Mouse (Mus musculus): Measurements from ENCODE around the gene Gatad2b. TPM values are rescaled to one million over a fixed set of nuclear protein-coding genes. Genes with fewer than 3 reads are reported as not detected.

Gene Gatad2b
- polyA plus RNA-seq, 1 experiment, result 14.2 TPM

- no peaks in the 10 kb centered on the region for H3K79me2 ChIP-seq (ENCODE audit: control insufficient read depth, insufficient read depth)
- H3K36me3 ChIP-seq (ENCODE audit: control insufficient read depth, insufficient read depth), result no peaks in the 10 kb centered on the region
- no peaks in the 10 kb centered on the region for H3K79me3 ChIP-seq (ENCODE audit: low read depth)
- no peaks in the 10 kb centered on the region for H3K27me3 ChIP-seq (ENCODE audit: control insufficient read depth, insufficient read depth, insufficient read length)
- H3ac ChIP-seq (ENCODE audit: control insufficient read depth, insufficient read length, low read depth), result no peak overlapping the region
- no peak for TF ChIP-seq FOSL1 (IDR thresholded peaks at IDR 0.05; ENCODE audit: insufficient read depth, low read length, poor library complexity, severe bottlenecking)
- TF ChIP-seq CTCF (IDR thresholded peaks at IDR 0.05; ENCODE audit: control insufficient read depth, insufficient read depth, insufficient read length), result no peak
- no peak for TF ChIP-seq MYOG (IDR thresholded peaks at IDR 0.05; ENCODE audit: control insufficient read depth, extremely low read depth, insufficient read length)
- no peak for TF ChIP-seq MYOD1 (IDR thresholded peaks at IDR 0.05; ENCODE audit: control insufficient read depth, insufficient read length, low read depth)
- no peak for TF ChIP-seq CEBPB (IDR thresholded peaks at IDR 0.05; ENCODE audit: low read depth)
- TF ChIP-seq USF1 (IDR thresholded peaks at IDR 0.05; ENCODE audit: low read depth), result no peak
- TF ChIP-seq MAX (IDR thresholded peaks at IDR 0.05), result no peak
- H3K4me3 ChIP-seq (ENCODE audit: insufficient read depth, poor library complexity, severe bottlenecking), result no peak overlapping the region
Observed at GRCm38 (mm10) chr3:90381727-90382126, 88.7 kb downstream of the Gatad2b start.

GRCm38 (mm10) chr3:90383690-90384089, 90.7 kb downstream of the Gatad2b start:
- no peak for TF ChIP-seq MAX (IDR thresholded peaks at IDR 0.05)
- TF ChIP-seq MYOD1 (IDR thresholded peaks at IDR 0.05; ENCODE audit: control insufficient read depth, insufficient read length, low read depth), result no peak
- TF ChIP-seq FOSL1 (IDR thresholded peaks at IDR 0.05; ENCODE audit: insufficient read depth, low read length, poor library complexity, severe bottlenecking), result no peak
- TF ChIP-seq CEBPB (IDR thresholded peaks at IDR 0.05; ENCODE audit: low read depth), result no peak
- no peak for TF ChIP-seq USF1 (IDR thresholded peaks at IDR 0.05; ENCODE audit: low read depth)
- no peak for TF ChIP-seq CTCF (IDR thresholded peaks at IDR 0.05; ENCODE audit: control insufficient read depth, insufficient read depth, insufficient read length)
- no peak for TF ChIP-seq MYOG (IDR thresholded peaks at IDR 0.05; ENCODE audit: control insufficient read depth, extremely low read depth, insufficient read length)
- no peaks in the 10 kb centered on the region for H3K79me2 ChIP-seq (ENCODE audit: control insufficient read depth, insufficient read depth)

GRCm38 (mm10) chr3:90384851-90385375, 91.9 kb downstream of the Gatad2b start:
- Histone ChIP-seq H3ac (ENCODE audit: control insufficient read depth, insufficient read length, low read depth) (no peak overlapping the region), H3K27me3 (ENCODE audit: control insufficient read depth, insufficient read depth, insufficient read length) (no peaks in the 10 kb centered on the region), H3K79me3 (ENCODE audit: low read depth) (no peaks in the 10 kb centered on the region), H3K4me3 (ENCODE audit: insufficient read depth, poor library complexity, severe bottlenecking) (no peak overlapping the region), H3K36me3 (ENCODE audit: control insufficient read depth, insufficient read depth) (no peaks in the 10 kb centered on the region), H3K79me2 (ENCODE audit: control insufficient read depth, insufficient read depth) (no peaks in the 10 kb centered on the region)
- no peak for TF ChIP-seq MYOD1 (IDR thresholded peaks at IDR 0.05; ENCODE audit: control insufficient read depth, insufficient read length, low read depth)
- TF ChIP-seq CEBPB (IDR thresholded peaks at IDR 0.05; ENCODE audit: low read depth), result no peak
- no peak for TF ChIP-seq FOSL1 (IDR thresholded peaks at IDR 0.05; ENCODE audit: insufficient read depth, low read length, poor library complexity, severe bottlenecking)
- TF ChIP-seq MYOG (IDR thresholded peaks at IDR 0.05; ENCODE audit: control insufficient read depth, extremely low read depth, insufficient read length), result no peak

More at GRCm38 (mm10) chr3:90383690-90384089, 90.7 kb downstream of the Gatad2b start:
- Histone ChIP-seq H3K79me3 (ENCODE audit: low read depth) (no peaks in the 10 kb centered on the region), H3ac (ENCODE audit: control insufficient read depth, insufficient read length, low read depth) (no peak overlapping the region), H3K4me3 (ENCODE audit: insufficient read depth, poor library complexity, severe bottlenecking) (no peak overlapping the region), H3K27me3 (ENCODE audit: control insufficient read depth, insufficient read depth, insufficient read length) (no peaks in the 10 kb centered on the region), H3K36me3 (ENCODE audit: control insufficient read depth, insufficient read depth) (no peaks in the 10 kb centered on the region)

- Histone ChIP-seq H3K79me2 (ENCODE audit: control insufficient read depth, insufficient read depth) (no peaks in the 10 kb centered on the region), H3ac (ENCODE audit: control insufficient read depth, insufficient read length, low read depth) (no peak overlapping the region), H3K4me3 (ENCODE audit: insufficient read depth, poor library complexity, severe bottlenecking) (no peak overlapping the region), H3K36me3 (ENCODE audit: control insufficient read depth, insufficient read depth) (peaks cover 13% of the 10 kb centered on the region), H3K79me3 (ENCODE audit: low read depth) (no peaks in the 10 kb centered on the region), H3K27me3 (ENCODE audit: control insufficient read depth, insufficient read depth, insufficient read length) (no peaks in the 10 kb centered on the region)
- TF ChIP-seq CEBPB (IDR thresholded peaks at IDR 0.05; ENCODE audit: low read depth), result no peak
- TF ChIP-seq MYOG (IDR thresholded peaks at IDR 0.05; ENCODE audit: control insufficient read depth, extremely low read depth, insufficient read length), result no peak
- no peak for TF ChIP-seq MYOD1 (IDR thresholded peaks at IDR 0.05; ENCODE audit: control insufficient read depth, insufficient read length, low read depth)
- TF ChIP-seq MAX (IDR thresholded peaks at IDR 0.05), result no peak
- TF ChIP-seq FOSL1 (IDR thresholded peaks at IDR 0.05; ENCODE audit: insufficient read depth, low read length, poor library complexity, severe bottlenecking), result no peak
- TF ChIP-seq CTCF (IDR thresholded peaks at IDR 0.05; ENCODE audit: control insufficient read depth, insufficient read depth, insufficient read length), result no peak
- TF ChIP-seq USF1 (IDR thresholded peaks at IDR 0.05; ENCODE audit: low read depth), result no peak
Observed at GRCm38 (mm10) chr3:90386817-90387216, 93.8 kb downstream of the Gatad2b start.

- Histone ChIP-seq H3K36me3 (ENCODE audit: control insufficient read depth, insufficient read depth) (peaks cover 20% of the 10 kb centered on the region), H3K4me3 (ENCODE audit: insufficient read depth, poor library complexity, severe bottlenecking) (no peak overlapping the region), H3K79me2 (ENCODE audit: control insufficient read depth, insufficient read depth) (no peaks in the 10 kb centered on the region), H3K79me3 (ENCODE audit: low read depth) (no peaks in the 10 kb centered on the region), H3ac (ENCODE audit: control insufficient read depth, insufficient read length, low read depth) (no peak overlapping the region), H3K27me3 (ENCODE audit: control insufficient read depth, insufficient read depth, insufficient read length) (no peaks in the 10 kb centered on the region)
- TF ChIP-seq CTCF (IDR thresholded peaks at IDR 0.05; ENCODE audit: control insufficient read depth, insufficient read depth, insufficient read length) (no peak), MAX (IDR thresholded peaks at IDR 0.05) (no peak), FOSL1 (IDR thresholded peaks at IDR 0.05; ENCODE audit: insufficient read depth, low read length, poor library complexity, severe bottlenecking) (no peak), MYOD1 (IDR thresholded peaks at IDR 0.05; ENCODE audit: control insufficient read depth, insufficient read length, low read depth) (no peak), USF1 (IDR thresholded peaks at IDR 0.05; ENCODE audit: low read depth) (no peak), MYOG (IDR thresholded peaks at IDR 0.05; ENCODE audit: control insufficient read depth, extremely low read depth, insufficient read length) (no peak), CEBPB (IDR thresholded peaks at IDR 0.05; ENCODE audit: low read depth) (no peak)
Observed at GRCm38 (mm10) chr3:90387483-90387882, 94.5 kb downstream of the Gatad2b start.

GRCm38 (mm10) chr3:90388192-90388591, 95.2 kb downstream of the Gatad2b start:
- H3K79me2 ChIP-seq (ENCODE audit: control insufficient read depth, insufficient read depth), result no peaks in the 10 kb centered on the region
- H3K27me3 ChIP-seq (ENCODE audit: control insufficient read depth, insufficient read depth, insufficient read length), result no peaks in the 10 kb centered on the region
- TF ChIP-seq CEBPB (IDR thresholded peaks at IDR 0.05; ENCODE audit: low read depth) (no peak), CTCF (IDR thresholded peaks at IDR 0.05; ENCODE audit: control insufficient read depth, insufficient read depth, insufficient read length) (no peak), USF1 (IDR thresholded peaks at IDR 0.05; ENCODE audit: low read depth) (no peak), MAX (IDR thresholded peaks at IDR 0.05) (no peak), FOSL1 (IDR thresholded peaks at IDR 0.05; ENCODE audit: insufficient read depth, low read length, poor library complexity, severe bottlenecking) (no peak), MYOD1 (IDR thresholded peaks at IDR 0.05; ENCODE audit: control insufficient read depth, insufficient read length, low read depth) (no peak), MYOG (IDR thresholded peaks at IDR 0.05; ENCODE audit: control insufficient read depth, extremely low read depth, insufficient read length) (no peak)
- H3K4me3 ChIP-seq (ENCODE audit: insufficient read depth, poor library complexity, severe bottlenecking), result no peak overlapping the region
- H3K36me3 ChIP-seq (ENCODE audit: control insufficient read depth, insufficient read depth), result peaks cover 27% of the 10 kb centered on the region
- H3K79me3 ChIP-seq (ENCODE audit: low read depth), result no peaks in the 10 kb centered on the region
- H3ac ChIP-seq (ENCODE audit: control insufficient read depth, insufficient read length, low read depth), result no peak overlapping the region

Measured in C2C12 (cell line).